Mouse (Mus musculus): Measurements from ENCODE around the gene Cryzl2. TPM values are rescaled to one million over a fixed set of nuclear protein-coding genes. Genes with fewer than 3 reads are reported as not detected.

The Cryzl2 gene
- 28.7 TPM in 2 replicates for polyA plus RNA-seq (2015; fragmentation: Nextera tagmentation; extraction: Ambion mirVana)

GRCm38 (mm10) chr1:157458421-157459208 is at the start of gene Cryzl2:
Gene Cryzl2, plus strand, starts transcription at chr1:157458577.
- WGBS: 6% methylated on average over 24 of the region's 29 CpGs
- peak; percentile 96 for ATAC-seq (ENCODE audit: low FRiP score, low TSS enrichment)
- Histone ChIP-seq H3K9ac (replicated peaks; ENCODE audit: low read length) (peak within 1 kb of the TSS; percentile 67), H3K27me3 (ENCODE audit: insufficient read depth, low read length) (no peaks in the 10 kb centered on the region), H3K9me3 (ENCODE audit: low read length) (no peaks in the 10 kb centered on the region), H3K27ac (ENCODE audit: low read length) (no peak within 1 kb of the TSS), H3K4me3 (ENCODE audit: low read length) (peak within 1 kb of the TSS; percentile 49), H3K4me1 (ENCODE audit: insufficient read depth, low read length) (0 out of 2 replicates have a peak, but pooled peaks cover 5% of the 10 kb centered on the region), H3K36me3 (ENCODE audit: insufficient read depth, low read length) (no peaks in the 10 kb centered on the region), H3K4me2 (replicated peaks; ENCODE audit: low read depth, low read length) (peak within 1 kb of the TSS; percentile 66)

DNA sequence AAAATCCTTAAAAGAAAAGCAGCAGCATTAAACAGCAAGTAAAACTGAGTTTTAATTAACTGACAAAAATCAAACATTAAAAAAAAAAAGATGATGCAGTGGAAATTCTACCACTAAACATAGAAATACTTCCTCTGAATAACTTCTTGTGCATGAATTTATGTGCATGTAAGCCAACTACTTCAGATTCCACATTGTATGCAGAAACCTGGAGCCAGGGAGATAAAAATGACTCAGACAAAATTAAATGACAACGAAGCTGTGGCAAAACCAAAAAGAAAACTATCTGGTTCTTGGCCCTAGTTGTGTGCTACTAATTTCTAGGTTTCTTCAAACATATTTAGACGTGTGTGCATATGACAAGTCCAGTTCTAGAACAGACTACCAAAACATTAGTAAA is 48.7 kb upstream of the Cryzl2 start:
- Histone ChIP-seq H3K27ac (ENCODE audit: low read length) (no peak overlapping the region), H3K27me3 (ENCODE audit: insufficient read depth, low read length) (no peaks in the 10 kb centered on the region), H3K4me2 (replicated peaks; ENCODE audit: low read depth, low read length) (no peak overlapping the region), H3K4me3 (ENCODE audit: low read length) (no peak overlapping the region), H3K4me1 (ENCODE audit: insufficient read depth, low read length) (peaks cover 8% of the 10 kb centered on the region), H3K36me3 (ENCODE audit: insufficient read depth, low read length) (no peaks in the 10 kb centered on the region), H3K9ac (replicated peaks; ENCODE audit: low read length) (no peak overlapping the region), H3K9me3 (ENCODE audit: low read length) (no peaks in the 10 kb centered on the region)
- ATAC-seq (ENCODE audit: low FRiP score, low TSS enrichment): no peak
- 79% methylated on average over 2 of the region's 2 CpGs for WGBS

GRCm38 (mm10) chr1:157410937-157411336 is 47.4 kb upstream of the Cryzl2 start:
- Histone ChIP-seq H3K36me3 (ENCODE audit: insufficient read depth, low read length) (no peaks in the 10 kb centered on the region), H3K4me3 (ENCODE audit: low read length) (peak overlapping the region; percentile 85), H3K4me2 (replicated peaks; ENCODE audit: low read depth, low read length) (peak overlapping the region; percentile 58), H3K9ac (replicated peaks; ENCODE audit: low read length) (peak overlapping the region; percentile 20; the same call in 1 of the 2 replicates), H3K9me3 (ENCODE audit: low read length) (no peaks in the 10 kb centered on the region), H3K4me1 (ENCODE audit: insufficient read depth, low read length) (peaks cover 8% of the 10 kb centered on the region), H3K27me3 (ENCODE audit: insufficient read depth, low read length) (no peaks in the 10 kb centered on the region), H3K27ac (ENCODE audit: low read length) (no peak overlapping the region)
- 13% methylated on average over 8 of the region's 8 CpGs for WGBS
- no peak for ATAC-seq (ENCODE audit: low FRiP score, low TSS enrichment)

- H3K36me3 ChIP-seq (ENCODE audit: insufficient read depth, low read length): no peaks in the 10 kb centered on the region
- under 1% methylated on average over 4 of the region's 4 CpGs for WGBS
- no peak for ATAC-seq (ENCODE audit: low FRiP score, low TSS enrichment)
- no peaks in the 10 kb centered on the region for H3K9me3 ChIP-seq (ENCODE audit: low read length)
- 0 out of 2 replicates have a peak overlapping the region, but pooled peaks have one; percentile 96 for H3K27ac ChIP-seq (ENCODE audit: low read length)
- H3K9ac ChIP-seq (replicated peaks; ENCODE audit: low read length): peak overlapping the region; percentile 78
- H3K27me3 ChIP-seq (ENCODE audit: insufficient read depth, low read length): no peaks in the 10 kb centered on the region
- H3K4me1 ChIP-seq (ENCODE audit: insufficient read depth, low read length): peaks cover 8% of the 10 kb centered on the region
- H3K4me2 ChIP-seq (replicated peaks; ENCODE audit: low read depth, low read length): peak overlapping the region; percentile 58
- peak overlapping the region; percentile 85 for H3K4me3 ChIP-seq (ENCODE audit: low read length)
These were observed 47.1 kb upstream of the Cryzl2 start for GRCm38 (mm10) chr1:157411341-157411710.

DNA sequence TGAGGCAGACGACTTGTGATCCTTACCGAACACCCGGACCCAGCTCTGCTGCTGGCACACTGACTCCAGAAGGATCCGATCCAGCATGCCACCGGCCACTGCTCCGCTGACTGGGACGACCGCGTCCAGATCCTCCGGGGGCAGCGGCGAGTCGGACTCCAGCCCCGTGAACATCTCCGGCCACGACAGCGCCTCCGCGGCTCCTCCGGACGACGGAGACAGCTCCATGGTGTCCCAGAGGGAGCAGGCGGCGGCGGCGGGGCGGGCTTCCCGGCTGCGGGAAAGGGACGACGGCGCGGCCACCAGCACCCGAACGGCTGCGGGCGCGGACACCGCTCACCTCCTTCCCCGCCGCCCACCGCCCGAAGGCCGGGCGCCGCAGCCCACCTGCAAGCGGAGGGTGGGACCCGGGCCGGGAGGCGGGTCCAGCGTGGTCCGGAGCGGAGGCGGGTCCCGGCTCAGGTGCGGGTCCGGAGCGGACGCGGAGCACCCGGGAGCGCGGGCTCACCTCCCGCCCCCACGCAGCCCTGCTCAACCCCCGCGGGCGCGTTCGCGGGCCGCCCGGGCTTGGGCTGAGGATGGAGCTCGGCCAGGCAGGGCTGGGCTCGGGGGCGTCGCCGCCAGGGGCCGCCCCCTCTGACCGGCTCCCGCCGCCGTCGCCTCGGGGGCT is 46.5 kb upstream of the Cryzl2 start:
- WGBS: 0% methylated on average over 64 of the region's 85 CpGs
- H3K27me3 ChIP-seq (ENCODE audit: insufficient read depth, low read length): no peaks in the 10 kb centered on the region
- H3K9ac ChIP-seq (replicated peaks; ENCODE audit: low read length): peak overlapping the region; percentile 78
- H3K4me2 ChIP-seq (replicated peaks; ENCODE audit: low read depth, low read length): peak overlapping the region; percentile 58
- peak overlapping the region; percentile 96 for H3K27ac ChIP-seq (ENCODE audit: low read length)
- no peaks in the 10 kb centered on the region for H3K9me3 ChIP-seq (ENCODE audit: low read length)
- peak overlapping the region; percentile 85 for H3K4me3 ChIP-seq (ENCODE audit: low read length)
- peaks cover 8% of the 10 kb centered on the region for H3K4me1 ChIP-seq (ENCODE audit: insufficient read depth, low read length)
- H3K36me3 ChIP-seq (ENCODE audit: insufficient read depth, low read length): no peaks in the 10 kb centered on the region
- ATAC-seq (ENCODE audit: low FRiP score, low TSS enrichment): peak; percentile 92

DNA sequence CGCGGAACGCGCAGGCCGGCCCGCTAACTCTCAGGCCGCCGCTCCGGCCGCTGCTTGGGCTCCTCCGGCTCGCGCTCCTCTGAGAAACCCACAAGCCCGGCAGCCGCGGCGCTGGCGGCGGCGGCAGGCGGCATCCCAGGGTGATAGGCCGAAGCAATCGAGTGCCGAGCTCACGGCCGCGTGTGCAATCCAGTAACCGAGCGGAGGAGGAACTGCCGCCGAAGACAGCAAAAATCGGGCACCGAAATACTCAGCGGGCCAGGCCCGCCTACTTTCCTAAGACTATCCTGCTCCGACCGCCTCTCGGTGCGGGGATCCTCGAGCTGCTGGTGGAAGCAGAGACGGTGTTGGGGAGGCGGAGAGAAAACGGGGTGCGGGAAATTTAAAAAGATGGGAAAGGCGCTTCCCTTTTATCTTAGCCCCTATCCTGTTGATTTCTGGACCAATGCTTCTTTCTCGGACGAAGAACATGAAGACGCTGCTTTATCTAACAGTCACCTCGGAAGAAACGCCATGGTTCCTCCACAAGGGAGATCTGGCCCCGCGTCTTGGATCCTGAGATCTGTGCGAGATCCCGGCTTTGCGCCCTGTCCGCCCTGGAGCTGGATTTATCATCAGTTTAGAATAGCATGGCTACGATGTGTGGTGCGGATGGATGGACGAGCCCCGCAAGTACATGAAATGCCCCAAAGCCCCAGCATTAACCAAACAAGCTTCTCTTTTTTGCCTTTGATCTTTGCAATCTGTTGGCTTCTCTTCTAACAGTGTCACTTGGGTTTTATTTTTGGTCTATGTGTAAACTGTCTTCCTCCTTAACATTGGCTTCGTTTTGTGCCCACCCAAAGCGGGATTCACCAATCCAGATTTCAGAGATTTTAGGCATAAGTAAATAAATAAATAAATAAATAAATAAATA is 45.7 kb upstream of the Cryzl2 start, which contains the start of gene Rasal2:
TSS of gene Rasal2 (minus strand) at position 142 of the 916 bp plus-strand sequence.
- Histone ChIP-seq H3K4me3 (ENCODE audit: low read length) (peak within 1 kb of the TSS; percentile 85), H3K4me2 (replicated peaks; ENCODE audit: low read depth, low read length) (peak within 1 kb of the TSS; percentile 58)
- peak; percentile 98 for ATAC-seq (ENCODE audit: low FRiP score, low TSS enrichment)

DNA sequence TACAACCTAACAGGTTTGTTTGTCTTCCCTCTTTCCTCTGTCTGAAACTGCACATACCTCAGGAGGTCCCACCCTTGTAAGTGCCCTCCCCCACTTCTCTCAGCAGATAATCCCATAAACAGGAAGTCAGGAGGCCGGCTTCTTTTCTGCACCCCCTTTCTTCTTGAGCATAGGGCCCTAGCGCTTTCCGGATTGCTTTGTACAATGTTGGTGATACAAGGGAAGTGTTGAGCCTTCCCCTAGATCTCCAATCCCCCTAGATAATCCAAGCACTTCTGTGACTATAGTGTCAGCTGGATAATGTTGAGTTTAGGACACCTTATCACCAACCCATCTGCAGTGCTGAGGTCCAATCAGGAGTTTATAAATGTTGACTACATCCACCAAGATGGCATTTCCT is 42.6 kb upstream of the Cryzl2 start:
- no peak for ATAC-seq (ENCODE audit: low FRiP score, low TSS enrichment)
- Histone ChIP-seq H3K27me3 (ENCODE audit: insufficient read depth, low read length) (no peaks in the 10 kb centered on the region), H3K9ac (replicated peaks; ENCODE audit: low read length) (no peak overlapping the region), H3K4me2 (replicated peaks; ENCODE audit: low read depth, low read length) (no peak overlapping the region), H3K4me3 (ENCODE audit: low read length) (no peak overlapping the region), H3K9me3 (ENCODE audit: low read length) (no peaks in the 10 kb centered on the region), H3K27ac (ENCODE audit: low read length) (peak overlapping the region; percentile 28; the same call in 1 of the 2 replicates), H3K4me1 (ENCODE audit: insufficient read depth, low read length) (peaks cover 4% of the 10 kb centered on the region), H3K36me3 (ENCODE audit: insufficient read depth, low read length) (peaks cover 5% of the 10 kb centered on the region; the same call in 1 of the 2 replicates)
- 80% methylated on average over 3 of the region's 3 CpGs for WGBS

More for the DNA sequence above, 45.7 kb upstream of the Cryzl2 start, which contains the start of gene Rasal2:
- peaks cover 8% of the 10 kb centered on the region for H3K4me1 ChIP-seq (ENCODE audit: insufficient read depth, low read length)
- H3K36me3 ChIP-seq (ENCODE audit: insufficient read depth, low read length): no peaks in the 10 kb centered on the region
- no peaks in the 10 kb centered on the region for H3K27me3 ChIP-seq (ENCODE audit: insufficient read depth, low read length)
- no peaks in the 10 kb centered on the region for H3K9me3 ChIP-seq (ENCODE audit: low read length)
- H3K27ac ChIP-seq (ENCODE audit: low read length): peak within 1 kb of the TSS; percentile 96
- under 1% methylated on average over 61 of the region's 62 CpGs for WGBS
- H3K9ac ChIP-seq (replicated peaks; ENCODE audit: low read length): peak within 1 kb of the TSS; percentile 78

DNA sequence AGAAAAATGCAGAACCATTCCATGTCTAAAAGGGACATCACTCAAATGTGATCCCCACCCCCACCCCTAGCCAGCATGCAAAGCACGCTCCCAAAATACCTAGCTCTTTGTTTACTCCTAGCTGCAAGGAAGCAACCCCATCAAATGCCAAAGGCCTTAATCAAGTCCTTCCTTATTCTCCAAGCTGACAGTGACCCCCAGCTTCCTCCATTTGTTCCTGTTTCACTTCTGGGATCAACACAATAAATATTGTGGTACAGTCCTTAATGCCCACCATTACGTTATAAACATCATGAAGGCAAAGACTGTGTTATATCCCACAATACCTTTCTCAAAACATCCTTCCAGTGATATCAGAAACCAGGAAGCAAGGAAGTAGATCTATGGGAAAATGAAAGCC is 41.7 kb upstream of the Cryzl2 start:
- peak overlapping the region; percentile 41; the same call in 1 of the 2 replicates for H3K27ac ChIP-seq (ENCODE audit: low read length)
- no peaks in the 10 kb centered on the region for H3K27me3 ChIP-seq (ENCODE audit: insufficient read depth, low read length)
- 85% methylated on average over 2 of the region's 2 CpGs for WGBS
- H3K9me3 ChIP-seq (ENCODE audit: low read length): no peaks in the 10 kb centered on the region
- H3K4me3 ChIP-seq (ENCODE audit: low read length): no peak overlapping the region
- no peak overlapping the region for H3K4me2 ChIP-seq (replicated peaks; ENCODE audit: low read depth, low read length)
- ATAC-seq (ENCODE audit: low FRiP score, low TSS enrichment): no peak
- H3K9ac ChIP-seq (replicated peaks; ENCODE audit: low read length): no peak overlapping the region
- peaks cover 5% of the 10 kb centered on the region; the same call in 1 of the 2 replicates for H3K36me3 ChIP-seq (ENCODE audit: insufficient read depth, low read length)
- no peaks in the 10 kb centered on the region for H3K4me1 ChIP-seq (ENCODE audit: insufficient read depth, low read length)

DNA sequence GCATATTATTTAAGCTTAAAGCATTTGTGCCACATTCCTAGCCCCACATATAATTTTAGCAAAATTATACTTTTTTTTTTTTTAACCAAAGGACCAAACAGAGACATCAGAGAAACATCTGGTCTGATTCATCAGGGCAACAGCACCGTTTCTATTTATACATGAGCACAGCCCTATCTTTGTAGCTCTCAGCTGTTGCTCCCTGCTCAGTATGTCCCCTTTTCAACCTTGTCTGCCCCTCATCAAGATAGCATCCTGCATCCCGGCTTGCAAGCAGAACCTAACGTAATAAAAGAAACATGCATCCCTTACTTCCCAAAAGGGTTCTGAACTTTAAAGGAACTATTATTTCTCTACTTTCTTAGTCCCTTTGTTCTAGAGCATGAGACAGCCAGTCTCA is 41.0 kb upstream of the Cryzl2 start:
- Histone ChIP-seq H3K4me1 (ENCODE audit: insufficient read depth, low read length) (no peaks in the 10 kb centered on the region), H3K36me3 (ENCODE audit: insufficient read depth, low read length) (peaks cover 5% of the 10 kb centered on the region; the same call in 1 of the 2 replicates), H3K4me2 (replicated peaks; ENCODE audit: low read depth, low read length) (no peak overlapping the region), H3K4me3 (ENCODE audit: low read length) (no peak overlapping the region), H3K27ac (ENCODE audit: low read length) (peak overlapping the region; percentile 51), H3K9me3 (ENCODE audit: low read length) (no peaks in the 10 kb centered on the region), H3K27me3 (ENCODE audit: insufficient read depth, low read length) (no peaks in the 10 kb centered on the region), H3K9ac (replicated peaks; ENCODE audit: low read length) (no peak overlapping the region)
- WGBS: 66% methylated on average over 3 of the region's 3 CpGs
- no peak for ATAC-seq (ENCODE audit: low FRiP score, low TSS enrichment)
